Mouse (Mus musculus) forebrain, embryonic 11.5 days (tissue): ENCODE results near the gene Tfeb. TPM values are rescaled to one million over a fixed set of nuclear protein-coding genes. Genes with fewer than 3 reads are reported as not detected.

ENCODE experiments used
- ATAC-seq: fragments of 200-750 bp; cut with Nextera tagmentation; replicated peaks from 2 replicates; pipeline ENCODE4 v1.8.0; 2017; ENCODE audit warnings: moderate TSS enrichment; ENCODE audit not compliant: low FRiP score
- DNase-seq: peaks from one replicate; pipeline ENCODE4 v3.0.0-alpha.2; 2017; ENCODE audit warnings: low spot score
- H3K27ac ChIP-seq: fragments of 300-500 bp; sonication (generic); 2 replicates; pipeline ENCODE4 v1.5.1; 2014; ENCODE audit warnings: low read depth, low read length
- H3K27me3 ChIP-seq: fragments of 300-500 bp; sonication (generic); 2 replicates; pipeline ENCODE4 v1.6.1; 2014; ENCODE audit warnings: mild to moderate bottlenecking, low read length, mixed read lengths; ENCODE audit not compliant: control insufficient read depth, insufficient read depth
- H3K36me3 ChIP-seq: fragments of 300-500 bp; sonication (generic); 2 replicates; pipeline ENCODE4 v1.6.1; 2014; ENCODE audit warnings: mild to moderate bottlenecking, low read length, moderate library complexity, mixed read lengths; ENCODE audit not compliant: control insufficient read depth, insufficient read depth
- H3K4me1 ChIP-seq: fragments of 300-500 bp; sonication (generic); replicated peaks from 2 replicates; pipeline ENCODE4 v1.6.1; 2014; ENCODE audit warnings: low read length, mixed read lengths; ENCODE audit not compliant: control insufficient read depth, insufficient read depth
- H3K4me2 ChIP-seq: fragments of 300-500 bp; sonication (generic); 2 replicates; pipeline ENCODE4 v1.6.1; 2014; ENCODE audit warnings: low read depth, mild to moderate bottlenecking, low read length, moderate library complexity, mixed read lengths; ENCODE audit not compliant: severe bottlenecking
- H3K4me3 ChIP-seq: fragments of 300-500 bp; sonication (generic); 2 replicates; pipeline ENCODE4 v1.5.1; 2014; ENCODE audit warnings: low read depth, low read length
- H3K9ac ChIP-seq: fragments of 300-500 bp; sonication (generic); 2 replicates; pipeline ENCODE4 v1.6.1; 2014; ENCODE audit warnings: low read length
- H3K9me3 ChIP-seq: fragments of 300-500 bp; sonication (generic); 2 replicates; pipeline ENCODE4 v1.6.1; 2016; ENCODE audit warnings: low read length, mixed read lengths; ENCODE audit not compliant: control insufficient read depth
- WGBS: fragments of 180-500 bp; shearing (Covaris S2); extraction: QIAGEN DNeasy Blood & Tissue Kit; methylation state at CpG from one replicate; pipeline ENCODE4 v1.1.7; 2014; 5-methylcytosine and 5-hydroxymethylcytosine counted together
- polyA plus RNA-seq: library from polyadenylated mRNA; unstranded; fragments of >200 nt; fragmentation: Nextera tagmentation; extraction: Ambion mirVana; gene quantifications from 2 replicates; pipeline ENCODE4 v1.2.1, GENCODE M21; 2014

The Tfeb gene
- polyA plus RNA-seq, 1 experiment from 2014 or later = 1.9 TPM

GRCm38 (mm10) chr17:47767081-47767455 is 30.2 kb downstream of the Tfeb start:
- Histone ChIP-seq H3K4me3 (no peak overlapping the region), H3K27me3 (no peaks in the 10 kb centered on the region), H3K4me1 (no peaks in the 10 kb centered on the region), H3K9me3 (no peaks in the 10 kb centered on the region), H3K27ac (no peak overlapping the region), H3K9ac (no peak overlapping the region), H3K4me2 (no peak overlapping the region), H3K36me3 (no peaks in the 10 kb centered on the region)
- no peak for ATAC-seq
- DNase-seq = no peak
- WGBS = 78% methylated on average over 2 of the region's 2 CpGs

- ATAC-seq = no peak
- H3K9me3 ChIP-seq = no peaks in the 10 kb centered on the region; the same call in 1 of the 2 replicates
- H3K27ac ChIP-seq = no peak overlapping the region
- H3K36me3 ChIP-seq = no peaks in the 10 kb centered on the region
- no peak overlapping the region for H3K9ac ChIP-seq
- H3K27me3 ChIP-seq = no peaks in the 10 kb centered on the region
- DNase-seq = no peak
- WGBS = 50% methylated on average over 16 of the region's 17 CpGs
- no peak overlapping the region for H3K4me2 ChIP-seq
- no peak overlapping the region for H3K4me3 ChIP-seq
- H3K4me1 ChIP-seq = no peaks in the 10 kb centered on the region
These were observed 30.8 kb downstream of the Tfeb start for GRCm38 (mm10) chr17:47767456-47768141.

- no peak for ATAC-seq
- WGBS = 62% methylated on average over 12 of the region's 12 CpGs
- Histone ChIP-seq H3K36me3 (no peaks in the 10 kb centered on the region), H3K4me1 (no peaks in the 10 kb centered on the region), H3K27ac (no peak overlapping the region), H3K4me2 (no peak overlapping the region), H3K4me3 (no peak overlapping the region), H3K27me3 (no peaks in the 10 kb centered on the region), H3K9ac (no peak overlapping the region), H3K9me3 (no peaks in the 10 kb centered on the region; the same call in 1 of the 2 replicates)
- DNase-seq = no peak
These were observed 32.0 kb downstream of the Tfeb start for GRCm38 (mm10) chr17:47768707-47769276.

GRCm38 (mm10) chr17:47769389-47770299 is 32.8 kb downstream of the Tfeb start:
- no peak overlapping the region for H3K4me2 ChIP-seq
- no peaks in the 10 kb centered on the region; the same call in 1 of the 2 replicates for H3K9me3 ChIP-seq
- ATAC-seq = no peak
- 90% methylated on average over 11 of the region's 11 CpGs for WGBS
- no peaks in the 10 kb centered on the region for H3K27me3 ChIP-seq
- no peaks in the 10 kb centered on the region for H3K36me3 ChIP-seq
- H3K9ac ChIP-seq = no peak overlapping the region
- no peak for DNase-seq
- no peak overlapping the region for H3K27ac ChIP-seq
- H3K4me3 ChIP-seq = no peak overlapping the region
- no peaks in the 10 kb centered on the region for H3K4me1 ChIP-seq

- Histone ChIP-seq H3K27ac (no peak overlapping the region), H3K4me1 (no peaks in the 10 kb centered on the region), H3K9me3 (no peaks in the 10 kb centered on the region; the same call in 1 of the 2 replicates), H3K27me3 (no peaks in the 10 kb centered on the region), H3K36me3 (no peaks in the 10 kb centered on the region), H3K4me2 (no peak overlapping the region), H3K9ac (no peak overlapping the region), H3K4me3 (no peak overlapping the region)
- WGBS = 77% methylated on average over 6 of the region's 6 CpGs
- no peak for DNase-seq
- no peak for ATAC-seq
These were observed 36.8 kb downstream of the Tfeb start for GRCm38 (mm10) chr17:47773604-47774003.

- Histone ChIP-seq H3K36me3 (no peaks in the 10 kb centered on the region), H3K4me1 (no peaks in the 10 kb centered on the region), H3K27ac (no peak overlapping the region), H3K4me3 (no peak overlapping the region), H3K9ac (no peak overlapping the region), H3K9me3 (no peaks in the 10 kb centered on the region; the same call in 1 of the 2 replicates), H3K27me3 (no peaks in the 10 kb centered on the region), H3K4me2 (no peak overlapping the region)
- WGBS = 69% methylated on average over 2 of the region's 2 CpGs
- DNase-seq = no peak
- ATAC-seq = no peak
These were observed 40.3 kb downstream of the Tfeb start for GRCm38 (mm10) chr17:47777141-47777540.

- ATAC-seq = no peak
- Histone ChIP-seq H3K4me3 (no peak overlapping the region), H3K27me3 (no peaks in the 10 kb centered on the region), H3K4me1 (no peaks in the 10 kb centered on the region), H3K36me3 (no peaks in the 10 kb centered on the region), H3K4me2 (no peak overlapping the region), H3K9ac (no peak overlapping the region), H3K27ac (no peak overlapping the region), H3K9me3 (no peaks in the 10 kb centered on the region)
- 86% methylated on average over 10 of the region's 10 CpGs for WGBS
- no peak for DNase-seq
These were observed 43.6 kb downstream of the Tfeb start for GRCm38 (mm10) chr17:47780470-47780869.

GRCm38 (mm10) chr17:47782486-47782885 is 45.7 kb downstream of the Tfeb start:
- no peak overlapping the region for H3K27ac ChIP-seq
- WGBS = 81% methylated on average over 3 of the region's 3 CpGs
- H3K4me2 ChIP-seq = no peak overlapping the region
- no peaks in the 10 kb centered on the region for H3K27me3 ChIP-seq
- no peaks in the 10 kb centered on the region for H3K4me1 ChIP-seq
- H3K36me3 ChIP-seq = no peaks in the 10 kb centered on the region
- H3K9ac ChIP-seq = no peak overlapping the region
- H3K4me3 ChIP-seq = no peak overlapping the region
- ATAC-seq = no peak
- no peaks in the 10 kb centered on the region for H3K9me3 ChIP-seq
- no peak for DNase-seq
